Mouse (Mus musculus): ENCODE data around the gene Gbp3.

The Gbp3 gene

GRCm38 (mm10) chr3:142587386-142587785 lies 27.6 kb downstream of the Gbp3 start:
- DNase-seq (ENCODE audit: low read depth, low spot score) = peak; percentile 74

- no peak for DNase-seq (ENCODE audit: low read depth, low spot score)
These were observed 29.1 kb downstream of the Gbp3 start for GRCm38 (mm10) chr3:142588888-142589287.

- no peak for DNase-seq (ENCODE audit: low read depth, low spot score)
These were observed 30.7 kb downstream of the Gbp3 start for GRCm38 (mm10) chr3:142590431-142591067.

GRCm38 (mm10) chr3:142594547-142594946 lies 34.7 kb downstream of the Gbp3 start, which contains the start of gene Gbp2b:
Gene Gbp2b, plus strand, starts transcription at chr3:142594847.
- DNase-seq (ENCODE audit: low read depth, low spot score) = no peak

- no peak for DNase-seq (ENCODE audit: low read depth, low spot score)
These were observed 38.1 kb downstream of the Gbp3 start for GRCm38 (mm10) chr3:142597923-142598322.

- DNase-seq (ENCODE audit: low read depth, low spot score) = no peak
These were observed 41.8 kb downstream of the Gbp3 start for GRCm38 (mm10) chr3:142601675-142602074.

GRCm38 (mm10) chr3:142618658-142619057 lies 58.8 kb downstream of the Gbp3 start:
- DNase-seq (ENCODE audit: low read depth, low spot score) = peak; percentile 54

- DNase-seq (ENCODE audit: low read depth, low spot score) = peak; percentile 69
These were observed 59.8 kb downstream of the Gbp3 start for GRCm38 (mm10) chr3:142619606-142620005.

- DNase-seq (ENCODE audit: low read depth, low spot score) = peak; percentile 61
These were observed 60.5 kb downstream of the Gbp3 start, which contains the start of gene Gbp2 for GRCm38 (mm10) chr3:142620111-142620955. Gene Gbp2, plus strand, starts transcription at chr3:142620602.

- peak; percentile 80 for DNase-seq (ENCODE audit: low read depth, low spot score)
These were observed 61.2 kb downstream of the Gbp3 start for GRCm38 (mm10) chr3:142620956-142621562.
